Mouse (Mus musculus) heart, adult 9 months (tissue): Measurements from ENCODE around the gene Ppp2r5e.

ENCODE experiments used
- DNase-seq, 2 experiments: peaks; one replicate each; pipeline ENCODE4 v3.0.0; 2022; ENCODE audit warnings: low spot score in 2 of 2

The Ppp2r5e gene

GRCm38 (mm10) chr12:75577255-75577654 is 18.8 kb downstream of the Ppp2r5e start:
- no peak for DNase-seq

GRCm38 (mm10) chr12:75572271-75572670 is 23.8 kb downstream of the Ppp2r5e start:
- DNase-seq: peak in 1 of 2 experiments; percentile 24

- no peak for DNase-seq
These were observed 25.9 kb downstream of the Ppp2r5e start for GRCm38 (mm10) chr12:75570138-75570537.

DNA sequence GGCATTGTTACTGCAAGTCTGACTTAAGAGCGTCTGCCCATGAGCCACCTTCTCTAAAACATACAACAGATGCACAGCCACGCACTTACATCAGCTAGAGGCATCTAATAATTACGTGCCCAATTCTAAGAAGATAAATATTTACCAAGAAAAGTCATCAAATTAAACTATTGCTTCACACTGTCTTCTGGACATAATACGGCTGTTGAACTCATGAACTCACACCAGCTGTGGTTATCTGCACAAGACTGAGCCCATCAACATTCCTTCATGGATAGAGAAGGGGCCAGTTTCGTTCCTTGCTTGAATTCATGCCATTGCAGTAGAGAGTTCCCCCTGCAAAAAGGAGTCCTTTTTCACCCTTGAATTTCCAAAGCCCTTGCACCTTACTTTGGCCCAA is 28.3 kb downstream of the Ppp2r5e start:
- DNase-seq: peak; percentile 25 to 39

- DNase-seq: no peak
These were observed 30.3 kb downstream of the Ppp2r5e start for GRCm38 (mm10) chr12:75565756-75566155.

DNA sequence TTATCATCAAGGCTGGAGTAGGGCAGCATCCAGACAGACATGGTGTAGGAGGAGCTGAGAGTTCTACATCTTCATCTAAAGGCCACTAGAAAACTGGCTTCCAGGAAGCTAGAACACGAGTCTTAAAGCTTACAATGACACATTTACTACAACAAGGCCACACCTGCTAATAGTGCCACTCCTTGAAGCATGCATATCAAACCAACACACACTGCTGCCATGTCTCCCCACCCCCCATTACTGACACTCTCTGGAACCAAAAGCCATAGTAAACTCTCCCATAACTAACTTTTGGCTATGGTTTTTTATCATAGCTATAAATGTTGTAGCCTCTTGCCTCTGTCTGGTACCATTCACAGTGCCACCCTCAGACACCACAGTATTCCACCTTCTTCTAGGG is 31.5 kb downstream of the Ppp2r5e start:
- no peak for DNase-seq

- DNase-seq: no peak
These were observed 32.9 kb downstream of the Ppp2r5e start for GRCm38 (mm10) chr12:75562996-75563618.

DNA sequence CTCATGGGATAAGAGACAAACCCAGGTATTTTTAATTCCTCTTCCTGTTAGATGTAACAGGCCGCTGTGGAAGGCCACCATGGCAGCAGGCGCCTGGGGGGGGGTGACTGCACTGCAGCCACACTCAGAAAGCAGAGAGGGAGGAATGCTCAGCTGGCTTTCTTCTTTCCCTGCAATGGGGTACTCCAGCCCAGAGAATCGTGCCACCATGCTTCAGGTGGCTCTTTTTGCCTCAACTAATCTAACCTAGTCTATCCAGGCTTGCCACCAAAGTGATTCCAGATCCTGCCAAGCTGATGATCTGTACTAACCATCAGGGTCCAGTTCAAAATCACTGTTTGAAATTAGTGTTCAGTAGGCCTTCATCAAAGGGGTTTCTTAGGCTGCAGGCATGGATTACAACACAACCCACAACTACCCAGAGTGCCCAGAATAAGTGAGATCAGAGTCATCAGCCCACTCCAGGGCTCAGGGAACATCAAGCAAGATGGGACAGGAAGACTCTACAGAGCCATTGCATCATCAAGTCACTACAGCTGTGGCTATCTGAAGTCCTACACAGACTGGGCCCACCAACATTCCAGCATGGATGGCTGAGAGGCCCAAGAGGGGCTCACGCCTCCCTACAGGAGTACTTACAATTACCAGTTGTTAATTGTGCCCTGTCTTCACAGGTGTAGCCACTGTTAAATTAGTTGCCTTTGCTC is 35.2 kb downstream of the Ppp2r5e start:
- DNase-seq: no peak

DNA sequence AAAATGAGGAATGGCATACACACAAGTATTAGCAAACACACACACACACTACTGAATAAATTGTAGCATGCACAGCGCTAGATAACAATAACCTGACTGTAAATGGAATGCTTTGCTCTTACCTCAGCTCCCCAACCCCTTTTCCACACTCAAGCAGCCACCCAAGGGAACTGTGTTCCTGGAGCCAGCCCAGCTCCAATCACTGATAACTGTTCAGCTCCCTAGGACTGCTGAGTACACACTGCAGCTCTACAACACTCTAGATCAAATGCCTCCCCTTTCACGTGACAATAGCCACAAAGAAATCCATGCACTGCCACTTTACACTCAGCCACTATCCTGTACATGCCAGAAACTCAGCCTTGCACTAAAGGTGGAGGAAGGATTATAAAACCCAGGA is 36.8 kb downstream of the Ppp2r5e start:
- peak; percentile 32 to 39 for DNase-seq

DNA sequence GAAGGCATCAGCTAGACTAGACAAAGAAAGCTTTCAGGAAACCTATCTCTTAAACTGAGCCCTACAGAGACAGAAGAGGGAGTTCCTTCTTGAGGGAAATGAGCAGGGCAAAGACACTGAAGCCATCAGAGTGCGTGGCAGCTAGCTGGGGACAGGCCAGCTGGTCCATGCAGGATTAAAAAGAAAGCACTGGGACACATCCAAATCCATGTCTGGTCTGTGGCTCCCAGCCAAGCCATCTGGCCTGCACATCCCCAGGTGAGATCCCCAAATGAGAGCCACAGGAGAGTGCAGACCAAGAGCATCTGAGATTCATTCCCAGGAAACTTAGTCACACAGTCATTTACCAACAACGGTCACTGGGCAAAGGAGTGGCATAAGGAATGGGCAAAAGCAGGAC is 38.2 kb downstream of the Ppp2r5e start:
- DNase-seq: no peak

DNA sequence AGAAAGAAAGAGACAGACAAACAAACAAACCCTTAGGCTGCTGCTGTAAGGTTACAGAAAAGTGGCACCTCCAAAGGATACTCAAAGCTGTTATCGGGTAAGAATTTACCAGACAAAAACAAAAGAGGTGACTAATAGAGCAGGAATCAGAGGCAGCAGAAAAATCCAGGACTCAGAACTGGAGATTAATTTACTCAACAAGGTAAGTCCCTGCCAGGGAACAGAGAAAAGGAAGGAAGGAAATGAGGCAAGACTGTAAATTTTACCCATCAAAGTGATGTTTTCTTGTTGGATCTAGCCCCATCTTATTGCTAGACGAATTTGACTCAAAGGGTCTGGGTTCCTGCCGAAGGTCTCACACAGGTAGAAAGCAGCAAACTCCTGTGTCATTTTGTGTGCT is 41.0 kb downstream of the Ppp2r5e start:
- no peak for DNase-seq

- peak; percentile 45 to 61 for DNase-seq
These were observed 43.7 kb downstream of the Ppp2r5e start for GRCm38 (mm10) chr12:75552296-75552695.

DNA sequence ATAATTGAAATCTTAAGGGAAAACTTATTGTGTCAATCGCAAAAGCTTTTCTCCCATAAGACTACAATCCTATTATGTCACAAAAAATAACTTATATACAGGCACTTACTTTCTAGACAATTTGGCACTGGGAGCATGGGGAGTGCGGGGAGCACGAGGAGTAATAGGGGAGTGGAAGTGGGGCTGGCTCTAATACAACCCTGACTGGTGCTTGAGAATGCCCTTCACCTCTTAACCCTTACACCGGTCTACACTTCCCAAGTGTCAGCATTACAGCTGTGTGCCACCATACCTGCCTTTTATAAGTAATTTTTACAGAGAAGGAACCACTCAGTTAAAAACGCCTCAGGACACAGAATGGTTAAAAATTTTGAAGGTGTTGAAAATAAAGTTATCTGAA is 44.4 kb downstream of the Ppp2r5e start:
- no peak for DNase-seq

DNA sequence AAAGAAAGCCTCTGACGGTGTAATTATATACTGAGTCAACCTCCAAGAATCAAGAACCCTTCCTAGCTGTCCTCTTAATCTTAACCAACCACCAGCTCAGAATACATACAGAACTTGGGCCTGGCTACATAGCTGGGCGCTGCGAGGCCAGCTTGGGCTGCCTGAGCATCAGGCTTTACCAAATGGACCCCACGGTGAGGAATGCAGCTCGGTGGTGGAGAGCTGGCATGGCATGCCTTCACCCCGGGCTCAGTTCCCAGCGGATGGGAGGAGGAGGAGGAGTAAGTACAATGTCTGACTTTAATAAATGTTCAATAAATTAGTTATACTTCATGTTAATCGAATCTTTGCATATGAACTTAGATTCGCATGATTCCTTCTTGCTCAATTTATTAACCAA is 47.0 kb downstream of the Ppp2r5e start:
- no peak for DNase-seq

DNA sequence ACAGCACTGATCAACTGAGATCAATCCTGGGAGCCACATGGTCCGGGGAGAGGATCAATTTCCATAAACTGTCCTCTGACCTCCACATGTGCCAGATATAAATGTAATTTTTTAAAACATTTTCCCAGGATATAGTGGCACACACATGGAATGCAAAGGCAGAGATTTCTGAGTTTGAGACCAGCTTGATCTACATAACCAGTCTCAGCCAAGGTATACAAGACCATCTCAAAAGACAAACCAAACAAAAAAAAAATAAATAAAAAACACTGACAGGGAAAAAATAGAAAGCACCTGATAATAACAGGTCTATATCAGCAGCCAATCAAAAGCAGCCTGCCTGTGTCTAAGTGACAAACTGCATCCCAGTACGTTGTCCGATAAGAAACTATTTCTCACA is 48.9 kb downstream of the Ppp2r5e start:
- no peak for DNase-seq

DNA sequence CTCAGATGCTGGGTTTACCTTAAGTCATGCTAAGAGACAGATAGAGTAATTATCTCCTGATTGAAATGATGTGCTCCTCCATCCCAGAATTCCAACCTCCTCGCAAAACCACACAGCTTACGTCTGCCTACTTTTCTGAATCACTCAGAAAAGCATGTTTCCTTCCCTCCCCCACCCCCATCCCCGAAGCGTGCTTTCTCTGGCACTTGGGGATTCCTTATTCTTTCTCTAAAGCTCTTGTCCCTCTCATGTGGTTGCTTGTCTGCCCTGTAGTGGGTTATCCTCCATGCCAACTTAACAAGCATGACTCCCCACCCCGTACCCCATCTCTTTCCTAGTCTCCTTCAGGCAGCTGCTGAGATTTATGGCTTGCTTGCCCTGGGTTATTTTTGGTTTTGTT is 49.8 kb downstream of the Ppp2r5e start:
- DNase-seq: no peak

- DNase-seq: no peak
These were observed 50.6 kb downstream of the Ppp2r5e start for GRCm38 (mm10) chr12:75545431-75545925.

DNA sequence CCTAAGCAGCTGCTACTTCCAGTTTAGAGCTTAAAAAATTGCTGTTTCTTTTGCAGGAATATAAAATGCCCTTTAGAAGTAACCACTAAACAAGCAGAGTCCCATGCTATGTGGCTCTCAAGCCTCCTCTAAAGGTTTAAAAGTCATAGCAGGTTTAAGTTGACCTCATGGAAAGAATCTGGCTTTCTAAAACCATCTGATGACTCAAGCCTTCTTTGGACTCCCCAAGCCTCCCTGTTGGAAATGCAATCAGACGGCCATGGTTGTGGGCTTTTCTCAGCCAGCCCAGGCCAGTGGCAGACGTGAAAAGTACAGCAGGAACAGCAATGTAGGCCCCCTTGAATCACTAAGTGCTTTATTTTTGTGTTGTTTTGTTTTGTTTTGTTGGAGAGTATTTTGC is 51.4 kb downstream of the Ppp2r5e start:
- no peak for DNase-seq

GRCm38 (mm10) chr12:75544259-75544658 is 51.8 kb downstream of the Ppp2r5e start:
- DNase-seq: no peak

GRCm38 (mm10) chr12:75543346-75543745 is 52.7 kb downstream of the Ppp2r5e start:
- no peak for DNase-seq

- no peak for DNase-seq
These were observed 55.3 kb downstream of the Ppp2r5e start for GRCm38 (mm10) chr12:75540621-75541171.

DNA sequence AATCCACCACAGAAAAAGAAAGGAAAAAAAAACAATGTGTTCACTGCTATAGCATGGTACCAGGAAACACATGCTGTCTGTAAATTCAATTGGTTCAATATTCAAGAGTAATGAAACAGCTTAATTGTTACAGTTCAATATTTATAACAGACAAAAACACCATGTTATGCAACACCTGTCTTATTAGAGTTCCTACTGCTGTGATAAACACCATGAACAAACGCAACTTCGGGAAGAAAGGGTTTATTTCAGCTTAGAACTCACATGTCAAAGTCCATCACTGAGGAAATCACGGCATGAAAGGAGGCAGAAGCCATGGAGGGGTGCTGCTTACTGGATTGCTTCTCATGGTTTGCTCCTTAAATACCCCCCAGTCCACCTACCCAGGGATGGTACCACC is 56.8 kb downstream of the Ppp2r5e start:
- no peak for DNase-seq
